Mouse (Mus musculus): ENCODE measurements at regions not wholly inside any gene's neighbourhood (a gene's known extent, or its start where the extent isn't known, plus 50 kb on each side); places are given as distances from the start of the nearest gene placed in this dataset.

GRCm38 (mm10) chr13:60364778-60365672, 187.9 kb upstream of the Gas1 start:
- DNase-seq: no peak

GRCm38 (mm10) chr13:60369216-60369615, 192.1 kb upstream of the Gas1 start:
- no peak for DNase-seq

GRCm38 (mm10) chr13:60371656-60372055, 194.5 kb upstream of the Gas1 start:
- no peak for DNase-seq

GRCm38 (mm10) chr13:60376705-60377104, 199.5 kb upstream of the Gas1 start:
- DNase-seq: no peak

- no peak for DNase-seq
Measured at GRCm38 (mm10) chr13:60382855-60383254, 205.7 kb upstream of the Gas1 start.

- DNase-seq: no peak
Measured at GRCm38 (mm10) chr13:60398836-60399235, 202.9 kb upstream of the Dapk1 start.

- no peak for DNase-seq
Measured at GRCm38 (mm10) chr13:60400764-60401487, 200.8 kb upstream of the Dapk1 start.

GRCm38 (mm10) chr13:60403471-60403870, 198.3 kb upstream of the Dapk1 start:
- DNase-seq: no peak

GRCm38 (mm10) chr13:60407344-60407743, 194.4 kb upstream of the Dapk1 start:
- DNase-seq: no peak

- no peak for DNase-seq
Measured at GRCm38 (mm10) chr13:60409706-60410502, 191.8 kb upstream of the Dapk1 start.

- no peak for DNase-seq
Measured at GRCm38 (mm10) chr13:60416024-60416423, 185.7 kb upstream of the Dapk1 start.

GRCm38 (mm10) chr13:60417015-60417414, 184.7 kb upstream of the Dapk1 start:
- no peak for DNase-seq

GRCm38 (mm10) chr13:60417436-60418158, 184.2 kb upstream of the Dapk1 start:
- no peak for DNase-seq

GRCm38 (mm10) chr13:60420386-60420785, 181.4 kb upstream of the Dapk1 start:
- peak; percentile 9 for DNase-seq

GRCm38 (mm10) chr13:60420842-60421696, 180.7 kb upstream of the Dapk1 start:
- no peak for DNase-seq

- no peak for DNase-seq
Measured at GRCm38 (mm10) chr13:60424267-60424666, 177.5 kb upstream of the Dapk1 start.

- DNase-seq: no peak
Measured at GRCm38 (mm10) chr13:60425140-60425539, 176.6 kb upstream of the Dapk1 start.

GRCm38 (mm10) chr13:60425556-60425955, 176.2 kb upstream of the Dapk1 start:
- no peak for DNase-seq

GRCm38 (mm10) chr13:60426192-60426840, 175.4 kb upstream of the Dapk1 start:
- DNase-seq: no peak

- DNase-seq: no peak
Measured at GRCm38 (mm10) chr13:60427077-60427476, 174.7 kb upstream of the Dapk1 start.

All from cerebellum, adult 9-10 months (tissue).